Mouse (Mus musculus) liver, postnatal 0 days (tissue): ENCODE results near the gene Mrpl16.

Source experiments
- CTCF ChIP-seq: sonication (generic); IDR thresholded peaks from 2 replicates; pipeline ENCODE4 v1.5.1; 2016; ENCODE audit warnings: antibody characterized with exemption, low read depth
- EP300 ChIP-seq: IDR thresholded peaks from 2 replicates; pipeline ENCODE4 v1.6.1; 2016; ENCODE audit warnings: antibody characterized with exemption, low read depth, mild to moderate bottlenecking

- TF ChIP-seq CTCF, result no peak
- no peak for TF ChIP-seq EP300
Observed at GRCm38 (mm10) chr19:11816706-11817105, 46.5 kb downstream of the Mrpl16 start.
